13 mouse cellular contexts compared by ENCODE assay signal in the genomic region with DNA sequence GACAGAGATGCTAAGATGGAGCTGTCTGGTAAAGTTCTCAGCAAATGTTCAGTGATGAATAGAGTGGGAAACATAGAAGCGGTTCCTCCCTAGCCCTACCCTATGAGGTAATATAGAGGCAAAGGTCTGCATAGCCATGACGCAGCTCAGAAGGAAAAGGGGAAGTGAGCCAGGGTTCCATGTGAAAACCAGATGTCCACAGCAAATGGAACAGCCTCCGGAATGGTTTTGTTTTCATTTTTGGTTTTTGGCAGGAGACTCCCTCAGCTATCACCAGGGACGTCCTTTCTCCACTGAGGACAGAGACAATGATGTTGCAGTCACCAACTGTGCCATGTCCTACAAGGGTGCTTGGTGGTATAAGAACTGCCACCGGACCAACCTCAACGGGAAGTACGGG.
A peak's percentile ranks its signal among the peaks of the same experiment; 100 is the strongest.
DNase-seq lines count a peak whose midpoint lies in the region; ATAC-seq and TF ChIP-seq lines count a peak whose summit lies in the region.
"Had no signal": no experiment of that assay in that cellular context is flagged by ENCODE, and none has a peak within 500 bp of the region (broad histone marks: within the 10 kb centered on the region; RNA-seq: fewer than 3 reads in every experiment).

No protein-coding gene starts in this region.

- DNase-seq in limb, embryonic 14.5 days (ENCODE audit: low spot score), result peak; percentile 44
- no peak for DNase-seq in limb, embryonic 10.5 days (ENCODE audit: low spot score)
- DNase-seq in gastrocnemius, postnatal 36 days, result peak; percentile 28 to 33
- DNase-seq in testis, postnatal 10 days (ENCODE audit: low spot score), result no peak
- DNase-seq: spleen, adult 18-20 months; thymus, postnatal 14 days had no signal

- TF ChIP-seq POLR2A in limb, embryonic 14.5 days (IDR thresholded peaks at IDR 0.05; ENCODE audit: borderline replicate concordance, extremely low read depth, insufficient read depth, insufficient read length), result no peak

- intact Hi-C loops in gastrocnemius, postnatal 36 days (cut with DNase I), result no loop called here

- ATAC-seq in limb, embryonic 14.5 days (ENCODE audit: low FRiP score, low read depth), result no peak
- peak; percentile 28; the same call in 1 of the 2 replicates for ATAC-seq in intestine, embryonic 16.5 days
- peak; percentile 43; the same call in 1 of the 2 replicates for ATAC-seq in stomach, embryonic 15.5 days (ENCODE audit: insufficient read depth, low FRiP score, low read depth)
- ATAC-seq in erythroid progenitor cell, adult 5-6 weeks (replicated peaks; ENCODE audit: low FRiP score, poor library complexity, severe bottlenecking), result no peak
- ATAC-seq: inflammation-experienced regulatory T-cells, adult 6 months had no signal

- H3K4me2 ChIP-seq in limb, embryonic 14.5 days (replicated peaks; ENCODE audit: low read depth, low read length, severe bottlenecking), result no peak overlapping the region
- H3K4me2 ChIP-seq in intestine, embryonic 16.5 days (ENCODE audit: low read depth, low read length), result no peak overlapping the region
- H3K4me2 ChIP-seq in stomach, embryonic 15.5 days, result no peak overlapping the region
- H3K4me2 ChIP-seq: embryonic facial prominence, embryonic 15.5 days; neural tube, embryonic 12.5 days had no signal

- 76% methylated on average over 7 of the region's 7 CpGs for WGBS in limb, embryonic 14.5 days
- 95% methylated on average over 7 of the region's 7 CpGs for WGBS in limb, embryonic 10.5 days
- 82% methylated on average over 7 of the region's 7 CpGs for WGBS in intestine, embryonic 16.5 days
- WGBS in stomach, embryonic 15.5 days, result 76% methylated on average over 7 of the region's 7 CpGs

- H3K27me3 ChIP-seq in limb, embryonic 14.5 days (ENCODE audit: control insufficient read depth, insufficient read depth, low read length), result no peaks in the 10 kb centered on the region
- H3K27me3 ChIP-seq in limb, embryonic 10.5 days (ENCODE audit: low read depth, poor library complexity, severe bottlenecking), result no peaks in the 10 kb centered on the region
- H3K27me3 ChIP-seq in intestine, embryonic 16.5 days (replicated peaks; ENCODE audit: control insufficient read depth, insufficient read depth, low read length), result no peaks in the 10 kb centered on the region
- H3K27me3 ChIP-seq in stomach, embryonic 15.5 days (replicated peaks), result no peaks in the 10 kb centered on the region
- H3K27me3 ChIP-seq: embryonic facial prominence, embryonic 15.5 days; neural tube, embryonic 12.5 days had no signal

- no peak overlapping the region for H3K27ac ChIP-seq in limb, embryonic 14.5 days (replicated peaks; ENCODE audit: low read depth, low read length)
- H3K27ac ChIP-seq in limb, embryonic 10.5 days, result no peak overlapping the region
- no peak overlapping the region for H3K27ac ChIP-seq in intestine, embryonic 16.5 days (ENCODE audit: low read length)
- no peak overlapping the region for H3K27ac ChIP-seq in stomach, embryonic 15.5 days
- H3K27ac ChIP-seq: embryonic facial prominence, embryonic 15.5 days; macrophage; neural tube, embryonic 12.5 days had no signal

- no peaks in the 10 kb centered on the region for H3K9me3 ChIP-seq in limb, embryonic 14.5 days (ENCODE audit: control insufficient read depth, low read length)
- H3K9me3 ChIP-seq in limb, embryonic 10.5 days (replicated peaks), result no peaks in the 10 kb centered on the region
- no peaks in the 10 kb centered on the region for H3K9me3 ChIP-seq in intestine, embryonic 16.5 days (ENCODE audit: control insufficient read depth, low read length)
- no peaks in the 10 kb centered on the region for H3K9me3 ChIP-seq in stomach, embryonic 15.5 days
- H3K9me3 ChIP-seq: embryonic facial prominence, embryonic 15.5 days; neural tube, embryonic 12.5 days had no signal

- no peaks in the 10 kb centered on the region for H3K36me3 ChIP-seq in limb, embryonic 14.5 days (ENCODE audit: control insufficient read depth, insufficient read depth, low read length)
- H3K36me3 ChIP-seq in limb, embryonic 10.5 days, result no peaks in the 10 kb centered on the region
- H3K36me3 ChIP-seq in intestine, embryonic 16.5 days (ENCODE audit: control insufficient read depth, insufficient read depth, low read length), result no peaks in the 10 kb centered on the region
- H3K36me3 ChIP-seq in stomach, embryonic 15.5 days, result no peaks in the 10 kb centered on the region
- H3K36me3 ChIP-seq: embryonic facial prominence, embryonic 15.5 days; neural tube, embryonic 12.5 days had no signal

- H3K4me1 ChIP-seq in limb, embryonic 14.5 days (ENCODE audit: control insufficient read depth, insufficient read depth, low read length), result no peaks in the 10 kb centered on the region
- H3K4me1 ChIP-seq in limb, embryonic 10.5 days, result peaks cover 11% of the 10 kb centered on the region; the same call in 1 of the 2 replicates
- H3K4me1 ChIP-seq in intestine, embryonic 16.5 days (ENCODE audit: control insufficient read depth, insufficient read depth, low read length), result peaks cover 8% of the 10 kb centered on the region; the same call in 1 of the 2 replicates
- H3K4me1 ChIP-seq in stomach, embryonic 15.5 days, result no peaks in the 10 kb centered on the region
- H3K4me1 ChIP-seq: neural tube, embryonic 12.5 days had no signal

- no peak overlapping the region for H3K9ac ChIP-seq in limb, embryonic 14.5 days (ENCODE audit: low read depth, low read length, severe bottlenecking)
- no peak overlapping the region for H3K9ac ChIP-seq in intestine, embryonic 16.5 days (ENCODE audit: low read depth, low read length)
- H3K9ac ChIP-seq in stomach, embryonic 15.5 days, result no peak overlapping the region
- H3K9ac ChIP-seq: embryonic facial prominence, embryonic 15.5 days; neural tube, embryonic 12.5 days had no signal

- H3K4me3 ChIP-seq in limb, embryonic 14.5 days (replicated peaks; ENCODE audit: low read length), result no peak overlapping the region
- no peak overlapping the region for H3K4me3 ChIP-seq in limb, embryonic 10.5 days
- no peak overlapping the region for H3K4me3 ChIP-seq in intestine, embryonic 16.5 days (ENCODE audit: low read length)
- H3K4me3 ChIP-seq in stomach, embryonic 15.5 days (replicated peaks), result no peak overlapping the region
- H3K4me3 ChIP-seq: embryonic facial prominence, embryonic 15.5 days; neural tube, embryonic 12.5 days had no signal

Comparison
In these comparisons a context has a peak if more than half of its experiments do, and no peak if none do; other contexts are left out.
1. DNase-seq: peak in limb, embryonic 14.5 days (single experiment) and gastrocnemius, postnatal 36 days (2 of 2); none in limb, embryonic 10.5 days (single experiment) and testis, postnatal 10 days (single experiment).
2. ATAC-seq: peak in intestine, embryonic 16.5 days (single experiment) and stomach, embryonic 15.5 days (single experiment); none in limb, embryonic 14.5 days (single experiment) and erythroid progenitor cell, adult 5-6 weeks (single experiment).